ENCODE assay signal across 9 mouse cellular contexts in the genomic region with DNA sequence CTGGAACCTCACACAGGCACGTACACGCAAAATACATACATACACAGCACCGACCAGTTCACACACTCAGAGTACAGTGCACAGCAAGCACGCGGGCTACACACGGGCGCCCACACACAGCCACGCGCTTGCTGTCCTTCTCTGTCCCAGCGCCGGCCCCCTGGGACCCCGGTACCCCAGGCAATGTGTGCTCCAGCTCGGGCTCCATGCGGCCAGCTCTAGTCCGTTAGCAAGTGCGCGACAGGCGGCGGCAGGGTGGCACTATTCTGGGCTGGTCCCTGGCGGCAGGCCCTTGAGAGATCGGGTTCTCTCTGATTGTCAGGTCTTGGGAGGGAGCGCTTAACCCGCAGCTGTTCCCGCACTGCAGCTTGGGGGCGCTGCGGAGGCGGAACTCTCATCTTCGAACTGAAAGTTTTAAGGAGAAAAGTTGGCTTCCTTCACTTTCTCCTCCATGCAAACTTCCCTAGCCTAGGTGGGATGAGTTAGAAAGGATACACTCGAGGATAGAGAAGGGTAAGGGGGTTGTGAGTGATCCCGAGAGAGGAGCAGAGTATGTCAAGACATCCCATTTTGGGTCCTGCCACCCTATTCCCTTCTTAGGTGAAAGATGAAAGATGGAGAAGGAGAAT. TPM values are rescaled to one million over a fixed set of nuclear protein-coding genes. Genes with fewer than 3 reads are reported as not detected.
A peak's percentile ranks its signal among the peaks of the same experiment; 100 is the strongest.
DNase-seq lines count a peak whose midpoint lies in the region; ATAC-seq lines count a peak whose summit lies in the region.
"Had no signal": no experiment of that assay in that cellular context is flagged by ENCODE, and none has a peak within 500 bp of the region (broad histone marks: within the 10 kb centered on the region; RNA-seq: fewer than 3 reads in every experiment).

Gene Prkag3 (minus strand): TSS at position 579 of the 629 bp plus-strand sequence.

- peak within 1 kb of the TSS; percentile 34 for H3K4me3 ChIP-seq in brown adipose tissue, adult 24 weeks (ENCODE audit: insufficient read depth, low read depth, low read length)
- H3K4me3 ChIP-seq in hindbrain, embryonic 14.5 days (replicated peaks; ENCODE audit: low read length) = no peak within 1 kb of the TSS
- H3K4me3 ChIP-seq in limb, embryonic 10.5 days = peak within 1 kb of the TSS; percentile 37
- peak within 1 kb of the TSS; percentile 46 for H3K4me3 ChIP-seq in midbrain, embryonic 10.5 days
- peak within 1 kb of the TSS; percentile 20; the same call in 1 of the 2 replicates for H3K4me3 ChIP-seq in stomach, embryonic 14.5 days (ENCODE audit: low read depth, low read length)

- H3K36me3 ChIP-seq in hindbrain, embryonic 14.5 days (replicated peaks; ENCODE audit: control insufficient read depth, insufficient read depth) = no peaks in the 10 kb centered on the region
- no peaks in the 10 kb centered on the region for H3K36me3 ChIP-seq in limb, embryonic 10.5 days
- H3K36me3 ChIP-seq in midbrain, embryonic 10.5 days = no peaks in the 10 kb centered on the region
- H3K36me3 ChIP-seq in stomach, embryonic 14.5 days (ENCODE audit: control insufficient read depth, insufficient read depth, low read length) = no peaks in the 10 kb centered on the region

- peaks cover 5% of the 10 kb centered on the region for H3K4me1 ChIP-seq in brown adipose tissue, adult 24 weeks (ENCODE audit: control insufficient read depth, insufficient read depth, insufficient read length, low read length)
- H3K4me1 ChIP-seq in hindbrain, embryonic 14.5 days (replicated peaks; ENCODE audit: control insufficient read depth, insufficient read depth, low read length) = no peaks in the 10 kb centered on the region
- peaks cover 14% of the 10 kb centered on the region for H3K4me1 ChIP-seq in limb, embryonic 10.5 days
- peaks cover 7% of the 10 kb centered on the region for H3K4me1 ChIP-seq in midbrain, embryonic 10.5 days
- H3K4me1 ChIP-seq in stomach, embryonic 14.5 days (ENCODE audit: control insufficient read depth, insufficient read depth, low read length) = peaks cover 4% of the 10 kb centered on the region

- 0 out of 2 replicates have a peak, but pooled peaks cover 6% of the 10 kb centered on the region for H3K27me3 ChIP-seq in hindbrain, embryonic 14.5 days (ENCODE audit: control insufficient read depth, insufficient read depth, low read length)
- peaks cover 34% of the 10 kb centered on the region for H3K27me3 ChIP-seq in limb, embryonic 10.5 days (ENCODE audit: low read depth, poor library complexity, severe bottlenecking)
- H3K27me3 ChIP-seq in midbrain, embryonic 10.5 days (ENCODE audit: low read depth, poor library complexity, severe bottlenecking) = peaks cover 49% of the 10 kb centered on the region
- H3K27me3 ChIP-seq in stomach, embryonic 14.5 days (ENCODE audit: control insufficient read depth, insufficient read depth, low read length) = no peaks in the 10 kb centered on the region
- H3K27me3 ChIP-seq: Patski had no signal

- ATAC-seq in hindbrain, embryonic 14.5 days (ENCODE audit: low FRiP score) = no peak
- peak; percentile 28; the same call in 1 of the 2 replicates for ATAC-seq in stomach, embryonic 14.5 days (ENCODE audit: insufficient number of reproducible peaks, insufficient read depth, low FRiP score, low read depth)

- H3K4me2 ChIP-seq in hindbrain, embryonic 14.5 days (replicated peaks) = peak within 1 kb of the TSS; percentile 28
- H3K4me2 ChIP-seq in stomach, embryonic 14.5 days (replicated peaks; ENCODE audit: low read depth, low read length) = peak within 1 kb of the TSS; percentile 39

- WGBS in hindbrain, embryonic 14.5 days = 9% methylated on average over 30 of the region's 30 CpGs
- WGBS in limb, embryonic 10.5 days = 11% methylated on average over 30 of the region's 30 CpGs
- 10% methylated on average over 30 of the region's 30 CpGs for WGBS in midbrain, embryonic 10.5 days
- WGBS in stomach, embryonic 14.5 days = 10% methylated on average over 30 of the region's 30 CpGs

- no peaks in the 10 kb centered on the region for H3K9me3 ChIP-seq in hindbrain, embryonic 14.5 days (ENCODE audit: control insufficient read depth, low read length)
- H3K9me3 ChIP-seq in limb, embryonic 10.5 days (replicated peaks) = no peaks in the 10 kb centered on the region
- no peaks in the 10 kb centered on the region for H3K9me3 ChIP-seq in midbrain, embryonic 10.5 days (replicated peaks)
- no peaks in the 10 kb centered on the region for H3K9me3 ChIP-seq in stomach, embryonic 14.5 days (ENCODE audit: control insufficient read depth, low read depth, low read length)

- H3K9ac ChIP-seq in hindbrain, embryonic 14.5 days = no peak within 1 kb of the TSS
- H3K9ac ChIP-seq in stomach, embryonic 14.5 days (replicated peaks; ENCODE audit: low read depth, low read length) = no peak within 1 kb of the TSS; the same call in 1 of the 2 replicates

- H3K27ac ChIP-seq in brown adipose tissue, adult 24 weeks (replicated peaks; ENCODE audit: low read depth, low read length) = no peak within 1 kb of the TSS
- no peak within 1 kb of the TSS for H3K27ac ChIP-seq in hindbrain, embryonic 14.5 days
- peak within 1 kb of the TSS; percentile 57; the same call in 1 of the 2 replicates for H3K27ac ChIP-seq in limb, embryonic 10.5 days
- H3K27ac ChIP-seq in midbrain, embryonic 10.5 days (replicated peaks) = 0 out of 2 replicates have a peak within 1 kb of the TSS, but pooled peaks have one; percentile 52
- no peak within 1 kb of the TSS for H3K27ac ChIP-seq in stomach, embryonic 14.5 days (ENCODE audit: low read length)

- DNase-seq in cerebellum, postnatal 14 days = peak; percentile 15 to 56
- DNase-seq in cerebellum, adult 11-12 months = no peak
- peak; percentile 26 to 38 for DNase-seq in frontal cortex, postnatal 36 days (ENCODE audit: low spot score in 2 of 2)
- no peak for DNase-seq in hindbrain, embryonic 14.5 days (ENCODE audit: low spot score)
- peak; percentile 64 for DNase-seq in limb, embryonic 10.5 days (ENCODE audit: low spot score)
- peak; percentile 65 for DNase-seq in midbrain, embryonic 10.5 days (ENCODE audit: low spot score)

RNA-seq across cellular contexts. Expression of gene Prkag3, which starts in this region (rescaled TPM):
- polyA plus RNA-seq in brown adipose tissue, adult 24 weeks (2012; ENCODE audit: insufficient read depth, insufficient read length, missing spikeins) = 0.59 and 1.3 TPM in 2 replicates
- not detected in 2 replicates for polyA plus RNA-seq in hindbrain, embryonic 14.5 days (2014; fragmentation: Nextera tagmentation; extraction: Ambion mirVana)
- 0.16 and 0.29 TPM in 2 replicates for polyA plus RNA-seq in limb, embryonic 10.5 days (2016; fragmentation: Nextera tagmentation; extraction: Ambion mirVana)
- polyA plus RNA-seq in midbrain, embryonic 10.5 days (2016; fragmentation: Nextera tagmentation; extraction: Ambion mirVana) = not detected in 2 replicates
- polyA plus RNA-seq in stomach, embryonic 14.5 days (2014; fragmentation: Nextera tagmentation; extraction: Ambion mirVana) = 0.12 and 0.21 TPM in 2 replicates
- polyA plus RNA-seq: Patski had no signal

Comparison
In these comparisons a context has a peak if more than half of its experiments do, and no peak if none do; other contexts are left out.
1. DNase-seq: peak in cerebellum, postnatal 14 days (2 of 2) and frontal cortex, postnatal 36 days (2 of 2); none in cerebellum, adult 11-12 months (single experiment) and hindbrain, embryonic 14.5 days (single experiment).
2. Peak in DNase-seq, H3K4me3 ChIP-seq and H3K27ac ChIP-seq in limb, embryonic 10.5 days; RNA of the gene not detected or under 1 TPM.
3. Peak in DNase-seq, H3K4me3 ChIP-seq and H3K27ac ChIP-seq in midbrain, embryonic 10.5 days; RNA of the gene not detected or under 1 TPM.
4. Peak in ATAC-seq, H3K4me3 ChIP-seq and H3K4me2 ChIP-seq in stomach, embryonic 14.5 days; RNA of the gene not detected or under 1 TPM.